Mouse (Mus musculus) thymus, adult 2 months (tissue): ENCODE results near the gene Mdc1.

Experiments
- CTCF ChIP-seq: fragments of 200-500 bp; IDR thresholded peaks from 2 replicates; pipeline ENCODE4 v1.5.1; 2012; ENCODE audit warnings: mild to moderate bottlenecking, control low read depth, low read length, moderate library complexity, borderline replicate concordance; ENCODE audit not compliant: control insufficient read depth, poor library complexity, insufficient read depth; ENCODE audit errors: extremely low read depth
- POLR2A ChIP-seq: fragments of 200-500 bp; IDR thresholded peaks from 2 replicates; pipeline ENCODE4 v1.6.1; 2012; ENCODE audit warnings: mild to moderate bottlenecking, low read length, control low read depth, moderate library complexity; ENCODE audit not compliant: control insufficient read depth, poor library complexity, insufficient read depth; ENCODE audit errors: extremely low read depth

DNA sequence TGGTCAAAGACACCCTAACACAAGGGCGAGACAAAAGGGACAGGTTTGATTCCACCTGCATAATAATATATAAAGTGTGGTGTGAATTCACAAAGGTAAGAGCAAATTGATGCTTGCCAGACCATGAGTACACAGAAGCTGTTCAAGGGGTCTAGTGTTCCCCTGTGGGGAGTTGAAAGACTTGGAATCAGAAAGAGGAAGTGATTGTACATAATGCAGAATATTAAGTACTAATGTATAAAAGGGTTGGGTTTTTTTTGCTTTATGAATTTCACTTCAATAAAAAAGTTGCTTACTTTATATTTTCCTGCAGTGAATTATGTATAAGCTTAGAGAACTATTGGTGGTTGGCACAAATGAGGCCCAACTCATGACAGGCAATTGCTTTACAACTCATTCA, 18.1 kb downstream of the Mdc1 start:
- no peak for TF ChIP-seq CTCF
- no peak for TF ChIP-seq POLR2A
